Mouse (Mus musculus): ENCODE data around the gene Csnk1g1.

The Csnk1g1 gene

DNA sequence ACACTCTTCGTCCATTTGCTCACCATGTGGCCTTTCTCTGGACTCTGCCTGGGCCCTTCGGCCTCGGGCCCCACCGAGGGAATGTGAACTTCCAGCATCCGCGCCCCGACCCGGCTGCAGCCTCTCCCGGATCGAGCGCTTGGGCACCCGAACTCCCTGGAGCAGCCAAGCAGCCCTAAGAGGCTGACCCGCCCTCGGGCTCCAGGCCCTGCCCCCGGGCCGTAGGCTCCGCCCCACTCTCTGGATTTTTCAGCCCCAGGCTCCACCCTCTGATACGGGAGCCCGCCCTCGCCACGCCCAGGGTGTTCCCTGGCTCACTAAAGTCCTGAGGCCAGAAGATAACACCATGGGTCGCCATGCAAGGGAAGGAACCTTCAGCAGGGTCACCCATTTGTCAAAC, 160.9 kb downstream of the Csnk1g1 start, which contains the start of gene Snx22:
Snx22 (minus strand) TSS at position 137 of the 400 bp plus-strand sequence.
- peak; percentile 77 for DNase-seq

DNA sequence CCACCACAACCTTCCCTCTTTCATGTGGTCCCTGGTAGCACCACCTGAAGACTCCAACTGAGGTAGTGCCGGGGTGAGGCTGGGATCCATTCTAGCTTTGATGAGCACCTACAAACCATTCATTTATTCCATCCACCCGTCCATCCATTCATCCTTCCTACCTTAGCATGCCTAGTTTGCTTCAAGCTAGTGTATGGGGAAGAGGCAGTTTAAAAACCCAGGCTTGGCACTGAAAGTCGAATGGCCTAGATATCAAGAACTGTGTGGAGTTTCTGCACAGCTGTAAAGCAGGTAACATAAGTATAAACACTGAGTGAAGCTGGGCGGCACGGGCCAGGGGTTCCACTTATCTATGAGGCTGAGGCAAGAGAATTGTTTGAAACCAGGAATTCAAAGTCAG, 161.4 kb downstream of the Csnk1g1 start:
- no peak for DNase-seq

DNA sequence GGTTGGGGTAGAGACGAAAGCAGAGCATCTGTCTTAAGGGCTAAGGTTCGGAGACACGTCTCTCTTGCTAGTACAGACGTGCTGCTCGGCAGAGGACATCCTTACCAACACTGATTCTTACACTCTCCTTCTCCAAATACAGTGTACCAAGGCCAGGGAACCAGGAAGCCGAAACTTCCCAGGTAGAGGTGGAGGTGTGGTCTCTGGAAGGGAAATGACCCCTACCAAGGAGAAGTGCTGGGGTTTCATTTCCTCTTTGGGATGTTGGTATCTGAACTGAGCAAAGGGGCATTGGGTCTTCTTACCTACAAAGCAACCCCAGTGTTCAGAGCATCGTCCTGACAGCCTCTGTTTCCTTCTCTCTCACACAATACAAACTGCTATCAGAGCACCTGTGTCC, 164.0 kb downstream of the Csnk1g1 start:
- no peak for DNase-seq

DNA sequence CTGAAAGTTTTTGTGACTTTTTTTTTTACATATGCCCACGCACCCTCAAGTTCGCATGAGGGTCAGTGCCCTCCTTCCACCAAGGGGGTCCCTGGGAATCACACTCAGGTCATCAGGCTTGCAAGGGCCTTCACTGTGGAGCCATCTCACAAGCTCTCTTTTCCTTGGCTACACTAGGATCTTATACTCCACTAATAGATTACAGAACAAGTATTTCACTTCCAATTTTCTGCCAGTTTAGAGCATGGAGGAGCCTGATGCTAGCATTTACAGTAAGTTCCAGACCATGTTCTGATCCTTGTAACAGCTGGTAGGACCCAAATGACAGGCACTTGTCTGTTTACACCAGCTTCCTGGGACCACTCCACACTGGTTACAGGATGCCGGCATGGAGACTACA, 169.3 kb downstream of the Csnk1g1 start:
- DNase-seq, result no peak

DNA sequence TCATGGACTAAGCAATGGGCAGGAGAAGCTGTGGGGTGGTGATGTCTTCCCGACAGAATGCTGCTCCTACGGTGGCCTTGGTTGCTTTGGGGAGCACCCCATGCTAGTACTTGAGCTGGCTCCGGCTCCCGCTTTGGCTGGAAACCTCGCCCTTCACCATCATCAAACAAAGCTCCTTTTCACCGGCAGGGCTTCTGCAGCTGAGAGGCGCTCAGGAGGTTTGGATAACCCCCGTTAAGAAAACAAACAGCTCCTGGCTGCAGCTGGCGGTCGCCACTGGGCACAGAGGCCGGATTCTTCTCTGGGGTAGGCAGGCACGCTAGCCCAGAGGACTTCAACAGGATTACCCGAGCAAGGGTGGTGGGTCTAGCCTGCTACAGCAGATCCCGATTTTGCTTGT, 169.8 kb downstream of the Csnk1g1 start:
- DNase-seq, result no peak

DNA sequence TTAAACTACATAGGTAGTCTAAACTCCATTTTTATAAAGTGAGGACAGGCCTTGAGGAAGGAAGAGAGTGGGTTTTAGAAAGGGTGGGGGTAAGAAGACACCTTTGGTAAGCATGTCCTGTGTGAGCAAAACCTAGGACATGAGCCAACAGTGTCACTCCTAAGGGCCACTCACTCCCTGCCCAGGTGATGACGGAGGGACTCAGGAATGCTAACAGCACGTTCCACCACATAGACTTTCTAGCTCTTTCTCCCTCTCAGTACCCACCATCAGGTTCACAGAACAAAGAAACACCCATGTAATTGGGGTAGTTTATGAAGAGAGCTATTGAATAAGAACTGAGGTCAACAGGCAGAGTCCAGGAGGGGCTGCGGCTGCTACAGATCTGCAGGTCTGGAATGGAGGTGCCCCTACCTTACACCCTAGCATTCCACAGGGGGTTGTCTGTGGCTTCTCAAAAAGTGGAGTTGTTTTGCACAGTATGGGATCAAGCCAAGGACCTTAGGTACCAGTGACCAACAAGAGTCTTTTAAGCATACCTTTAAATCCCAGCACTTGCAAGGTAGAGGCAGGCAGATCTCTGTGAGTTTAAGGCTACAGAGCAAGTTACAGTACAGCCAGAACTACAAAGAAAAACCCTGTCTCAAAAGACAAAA, 172.2 kb downstream of the Csnk1g1 start:
- no peak for DNase-seq

DNA sequence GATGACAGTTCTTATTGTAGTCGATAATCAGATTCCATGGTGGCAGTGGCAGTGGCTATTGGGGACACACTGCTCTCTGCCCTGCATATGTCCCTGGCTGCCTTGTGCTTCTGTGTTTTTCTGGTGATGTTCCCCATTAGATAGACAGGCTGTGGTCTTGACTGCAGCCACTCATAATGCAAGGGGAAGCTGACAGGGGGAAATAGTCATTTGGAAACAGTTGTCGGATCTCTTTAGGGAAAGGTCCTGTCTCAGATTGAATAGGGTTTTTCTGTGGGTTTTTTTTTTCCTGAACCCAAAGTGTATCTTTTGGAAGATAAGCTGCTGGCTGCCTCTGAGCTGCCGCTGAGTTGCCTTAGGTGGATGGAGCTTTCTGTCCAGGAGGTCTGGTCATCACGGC, 173.3 kb downstream of the Csnk1g1 start:
- no peak for DNase-seq

DNA sequence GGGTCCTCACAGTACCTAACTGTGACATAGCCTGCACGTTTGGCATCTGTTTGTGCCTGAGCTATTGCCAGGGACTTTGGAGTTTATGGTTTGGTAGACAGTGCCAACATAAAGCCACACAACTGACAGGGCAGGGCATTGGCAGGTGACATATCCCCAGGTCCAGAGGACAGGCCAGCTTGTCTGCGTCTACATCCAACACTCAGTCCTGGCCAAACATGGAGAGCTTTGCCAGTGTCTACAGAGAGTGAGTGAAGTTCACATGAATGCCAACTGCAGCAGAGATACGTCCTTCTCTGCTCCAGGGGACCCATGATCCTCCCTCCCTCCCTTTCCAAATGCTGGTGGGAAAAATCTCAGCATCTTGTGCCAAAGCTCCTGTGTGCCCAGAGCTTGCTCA, 175.4 kb downstream of the Csnk1g1 start:
- no peak for DNase-seq

DNA sequence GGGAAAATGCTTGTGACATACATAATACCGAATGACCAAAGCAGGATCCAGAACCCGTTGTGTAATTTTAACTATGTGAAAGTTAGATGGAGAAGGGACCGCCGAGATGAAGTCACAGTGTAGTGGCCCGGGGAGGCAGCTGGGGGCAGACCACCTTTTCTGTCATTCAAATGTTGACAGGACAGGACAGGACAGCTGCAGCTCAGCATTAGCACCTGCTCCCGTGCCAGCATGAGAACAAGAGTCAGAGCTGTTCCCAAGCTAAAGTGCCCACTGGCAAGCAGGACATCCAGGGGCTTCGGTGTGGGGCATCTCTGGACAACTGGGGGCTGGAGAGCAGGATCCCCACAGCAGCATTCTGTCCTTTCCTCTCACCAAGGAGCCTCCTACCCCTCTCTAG, 178.3 kb downstream of the Csnk1g1 start:
- no peak for DNase-seq

DNA sequence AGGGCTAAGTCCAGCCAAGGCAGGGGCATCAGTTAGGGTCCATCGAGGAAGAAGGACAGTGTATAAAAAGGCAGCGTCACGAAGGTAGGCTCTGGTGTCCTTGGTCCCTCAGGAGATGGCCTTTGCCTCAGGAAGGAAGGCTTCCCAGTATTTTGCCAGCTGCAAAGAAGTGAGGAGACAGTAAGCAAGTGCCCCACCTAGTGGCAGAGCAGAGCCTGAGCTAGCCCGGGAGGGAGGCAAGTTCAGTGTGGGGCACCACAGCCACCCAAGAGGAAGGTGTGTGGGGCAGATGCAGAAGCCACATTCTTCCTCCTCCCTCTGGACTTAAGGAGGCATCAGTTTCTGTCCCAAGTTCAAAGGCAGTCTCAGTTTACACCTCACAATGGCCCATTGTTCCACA, 179.7 kb downstream of the Csnk1g1 start:
- DNase-seq, result no peak

DNA sequence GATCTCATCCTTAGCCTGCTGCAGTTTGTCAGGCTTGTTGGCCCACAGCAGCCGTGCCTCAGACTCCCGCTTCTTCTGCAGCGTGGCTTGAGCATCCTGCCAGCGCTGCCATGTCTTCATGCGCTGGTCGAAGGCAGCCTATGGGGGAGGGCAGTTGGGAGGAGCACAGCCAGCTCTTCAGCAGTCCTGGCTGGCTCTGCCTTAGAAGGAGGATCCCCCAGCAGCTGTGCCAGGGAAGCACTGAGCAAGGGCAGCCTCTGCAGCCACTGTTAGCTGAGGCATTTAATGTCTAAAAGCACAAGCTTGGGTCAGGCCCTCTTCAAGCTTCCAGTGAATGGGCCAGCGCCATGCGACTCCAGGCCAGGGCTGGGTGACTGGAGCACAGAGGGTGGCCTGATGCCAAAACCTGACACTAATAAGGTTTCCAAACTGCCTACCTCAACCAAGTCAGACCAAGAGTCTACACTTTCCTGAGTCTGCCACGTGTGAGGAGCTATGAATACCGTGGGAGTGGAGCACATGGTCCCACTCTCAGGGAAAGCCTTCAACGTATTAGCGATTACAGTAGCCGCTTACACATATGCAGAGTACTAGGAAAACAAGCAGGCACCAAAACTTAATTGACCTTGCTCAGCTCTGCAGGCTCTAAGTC, 182.0 kb downstream of the Csnk1g1 start:
- DNase-seq, result no peak

DNA sequence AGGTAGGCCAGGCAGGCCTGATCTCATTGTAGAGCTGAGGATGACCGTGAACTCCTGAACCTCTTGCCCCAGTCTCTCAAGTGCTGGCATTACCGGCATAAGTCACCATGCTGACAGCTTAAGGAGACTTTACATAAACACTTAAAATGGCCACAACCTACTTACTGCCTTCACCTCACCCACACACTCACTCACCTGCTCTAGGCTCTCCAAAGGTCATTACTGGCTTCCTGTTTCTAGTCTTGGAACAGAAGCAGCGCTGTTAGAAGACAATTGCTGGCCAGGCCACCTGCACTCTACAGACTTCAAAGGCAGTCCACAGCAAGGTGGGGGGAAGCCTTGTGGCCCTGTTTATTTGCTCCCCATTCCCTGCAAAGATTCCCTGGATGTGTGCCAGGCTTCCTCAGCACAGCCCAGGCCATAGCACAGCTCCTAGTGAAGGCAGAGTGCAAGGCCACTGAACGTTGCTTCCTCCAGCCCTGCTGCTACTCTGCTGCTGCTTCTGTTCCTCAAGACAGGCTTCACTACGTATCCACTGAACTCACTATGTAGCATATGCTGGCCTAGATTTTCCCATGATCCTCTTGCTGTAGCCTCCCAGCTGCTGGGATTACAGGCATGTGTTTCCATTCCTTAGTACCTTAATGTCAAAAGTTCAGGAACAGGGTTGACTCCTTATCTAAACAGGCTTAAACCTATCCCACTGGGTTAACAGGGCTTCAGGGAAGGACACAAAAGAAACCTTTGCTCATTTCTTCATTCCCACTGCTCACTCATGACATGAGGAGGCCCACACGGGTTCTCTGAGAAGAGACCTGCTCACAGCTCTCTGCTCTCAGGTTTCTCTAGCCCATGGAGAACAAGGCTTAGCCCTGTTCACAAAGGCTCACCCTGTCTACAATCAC, 182.9 kb downstream of the Csnk1g1 start:
- no peak for DNase-seq

DNA sequence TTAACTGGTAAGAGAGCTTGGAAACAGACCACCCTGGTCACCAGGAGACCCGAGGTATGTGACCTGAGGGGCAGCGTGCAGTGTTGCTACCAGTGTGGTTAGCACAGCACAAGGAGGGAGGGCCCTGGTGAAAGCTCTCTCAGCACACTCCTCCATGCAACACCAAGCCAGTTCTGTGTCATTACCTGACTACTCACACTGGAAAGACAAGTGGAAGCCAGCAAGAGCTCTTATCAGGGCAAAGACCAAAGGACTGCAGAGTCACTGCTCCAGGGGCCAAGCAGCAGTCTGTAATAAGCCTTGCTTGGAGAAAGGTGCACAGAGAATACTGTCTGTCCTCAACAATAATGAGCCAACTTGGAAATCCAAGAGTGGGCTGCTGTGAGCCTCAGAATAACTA, 183.9 kb downstream of the Csnk1g1 start:
- no peak for DNase-seq

All from layer of hippocampus, adult 9-11 months (tissue).